ENCODE assay signal across 13 mouse cellular contexts in the genomic region with DNA sequence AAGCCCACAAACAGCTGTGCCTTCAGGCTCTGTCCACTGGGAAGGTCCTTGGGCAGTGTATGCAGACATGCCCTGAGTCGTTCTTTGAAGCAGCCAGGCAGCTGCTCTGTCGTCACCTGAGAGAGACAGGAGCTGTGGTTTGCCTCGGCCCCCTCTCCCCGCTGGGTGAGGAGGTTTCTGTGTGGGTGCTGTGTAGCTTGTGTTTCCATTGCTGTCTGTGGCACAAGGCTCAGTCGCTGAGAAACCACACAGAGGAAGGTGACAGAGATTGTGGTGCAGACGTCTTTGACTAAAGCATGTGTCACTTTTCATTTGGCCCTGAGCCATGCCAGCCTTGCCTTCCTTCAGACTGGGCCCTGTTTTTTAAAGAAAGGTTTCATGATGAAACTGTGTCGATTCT.
DNase-seq lines count a peak whose midpoint lies in the region; ATAC-seq and TF ChIP-seq lines count a peak whose summit lies in the region.
"Had no signal": no experiment of that assay in that cellular context is flagged by ENCODE, and none has a peak within 500 bp of the region (broad histone marks: within the 10 kb centered on the region; RNA-seq: fewer than 3 reads in every experiment).

No protein-coding gene starts in this region.

- TF ChIP-seq CTCF in brain, embryonic 14.5 days (IDR thresholded peaks at IDR 0.05; ENCODE audit: borderline replicate concordance, extremely low read depth, insufficient read depth, insufficient read length): no peak

- WGBS in forebrain, embryonic 15.5 days: 32% methylated on average over 7 of the region's 7 CpGs
- 49% methylated on average over 7 of the region's 7 CpGs for whole genome bisulfite sequencing in forebrain, embryonic 13.5 days

- no peak overlapping the region for H3K4me3 ChIP-seq in forebrain, embryonic 15.5 days
- no peak overlapping the region for H3K4me3 ChIP-seq in forebrain, embryonic 13.5 days
- H3K4me3 ChIP-seq: forebrain, embryonic 12.5 days; limb, embryonic 13.5 days; neural tube, embryonic 12.5 days had no signal

- no peak overlapping the region for H3K4me2 ChIP-seq in forebrain, embryonic 15.5 days (replicated peaks)
- H3K4me2 ChIP-seq in forebrain, embryonic 13.5 days: no peak overlapping the region
- H3K4me2 ChIP-seq: forebrain, embryonic 12.5 days; hindbrain, embryonic 14.5 days; limb, embryonic 13.5 days; neural tube, embryonic 12.5 days had no signal

- no peak for ATAC-seq in forebrain, embryonic 15.5 days (replicated peaks)
- ATAC-seq in forebrain, embryonic 13.5 days: no peak

- H3K27ac ChIP-seq in forebrain, embryonic 15.5 days (replicated peaks): 0 out of 2 replicates have a peak overlapping the region, but pooled peaks have one; percentile 27
- H3K27ac ChIP-seq in forebrain, embryonic 13.5 days: no peak overlapping the region
- H3K27ac ChIP-seq: forebrain, embryonic 12.5 days; hindbrain, embryonic 14.5 days; limb, embryonic 13.5 days; neural tube, embryonic 12.5 days had no signal

- DNase-seq in left cerebral cortex, postnatal 14 days (ENCODE audit: low spot score in 2 of 2): peak; percentile 56 to 76
- no peak for DNase-seq in left cerebral cortex, adult 11 months (ENCODE audit: low spot score)
- DNase-seq in brain, embryonic 14.5 days (ENCODE audit: low read depth): peak; percentile 41
- peak; percentile 47 for DNase-seq in thymus, postnatal 0 days (ENCODE audit: low spot score)
- no peak for DNase-seq in urinary bladder, postnatal 25 days (ENCODE audit: low spot score)
- no peak for DNase-seq in urinary bladder, adult 18-20 months (ENCODE audit: low spot score in 2 of 2)
- DNase-seq: kidney, postnatal 14 days had no signal

- H3K9me3 ChIP-seq in forebrain, embryonic 15.5 days: no peaks in the 10 kb centered on the region
- no peaks in the 10 kb centered on the region for H3K9me3 ChIP-seq in forebrain, embryonic 13.5 days (replicated peaks)
- H3K9me3 ChIP-seq: forebrain, embryonic 12.5 days; limb, embryonic 13.5 days; neural tube, embryonic 12.5 days had no signal

- H3K9ac ChIP-seq in forebrain, embryonic 15.5 days (replicated peaks): no peak overlapping the region
- no peak overlapping the region for H3K9ac ChIP-seq in forebrain, embryonic 13.5 days
- H3K9ac ChIP-seq: forebrain, embryonic 12.5 days; hindbrain, embryonic 14.5 days; limb, embryonic 13.5 days; neural tube, embryonic 12.5 days had no signal

- intact Hi-C loops in left cerebral cortex, postnatal 14 days (cut with DNase I): no loop called here

- no peak for TF ChIP-seq POLR2A in brain, embryonic 14.5 days (IDR thresholded peaks at IDR 0.05; ENCODE audit: borderline replicate concordance, extremely low read depth, insufficient read depth, insufficient read length, poor library complexity, severe bottlenecking)

- no peaks in the 10 kb centered on the region for H3K27me3 ChIP-seq in forebrain, embryonic 15.5 days
- no peaks in the 10 kb centered on the region for H3K27me3 ChIP-seq in forebrain, embryonic 13.5 days
- H3K27me3 ChIP-seq: forebrain, embryonic 12.5 days; limb, embryonic 13.5 days; neural tube, embryonic 12.5 days had no signal

- H3K4me1 ChIP-seq in forebrain, embryonic 15.5 days: peaks cover 49% of the 10 kb centered on the region
- H3K4me1 ChIP-seq in forebrain, embryonic 13.5 days: peaks cover 34% of the 10 kb centered on the region

- H3K36me3 ChIP-seq in forebrain, embryonic 15.5 days: 0 out of 2 replicates have a peak, but pooled peaks cover 5% of the 10 kb centered on the region
- H3K36me3 ChIP-seq in forebrain, embryonic 13.5 days (ENCODE audit: poor library complexity, severe bottlenecking): peaks cover 10% of the 10 kb centered on the region; the same call in 1 of the 2 replicates

Comparison
In these comparisons a context has a peak if more than half of its experiments do, and no peak if none do; other contexts are left out.
1. DNase-seq: peak in left cerebral cortex, postnatal 14 days (2 of 2), brain, embryonic 14.5 days (single experiment) and thymus, postnatal 0 days (single experiment); none in left cerebral cortex, adult 11 months (single experiment), urinary bladder, postnatal 25 days (single experiment) and urinary bladder, adult 18-20 months (0 of 2).